Mouse (Mus musculus) heart, adult 2 months (tissue): ENCODE measurements around the gene Selenon. TPM values are rescaled to one million over a fixed set of nuclear protein-coding genes. Genes with fewer than 3 reads are reported as not detected.

ENCODE experiments used
- DNase-seq, 2 experiments: peaks; one replicate each; pipeline ENCODE4 v3.0.0; 2021
- H3K27ac ChIP-seq: fragments of 200-600 bp; 2 replicates; pipeline ENCODE4 v1.8.1; 2022
- H3K27me3 ChIP-seq: fragments of 200-500 bp; 2 replicates; pipeline ENCODE4 v1.6.1; 2012; ENCODE audit warnings: mild to moderate bottlenecking, low read length, inconsistent platforms, mixed read lengths; ENCODE audit not compliant: control insufficient read depth, insufficient read depth
- H3K36me3 ChIP-seq: fragments of 200-500 bp; 2 replicates; pipeline ENCODE4 v1.6.1; 2012; ENCODE audit warnings: low read length, inconsistent platforms; ENCODE audit not compliant: control insufficient read depth, insufficient read depth
- H3K4me1 ChIP-seq: fragments of 200-500 bp; 2 replicates; pipeline ENCODE4 v1.6.1; 2011; ENCODE audit warnings: low read length; ENCODE audit not compliant: control insufficient read depth, insufficient read depth
- H3K4me3 ChIP-seq: fragments of 200-600 bp; 2 replicates; pipeline ENCODE4 v1.8.1; 2022
- H3K79me2 ChIP-seq: fragments of 200-500 bp; replicated peaks from 2 replicates; pipeline ENCODE4 v1.6.1; 2012; ENCODE audit warnings: mild to moderate bottlenecking, inconsistent platforms, low read length, moderate library complexity, mixed read lengths; ENCODE audit not compliant: control insufficient read depth, insufficient read depth
- H3K9ac ChIP-seq: fragments of 200-500 bp; 2 replicates; pipeline ENCODE4 v1.6.1; 2012; ENCODE audit warnings: low read depth, mild to moderate bottlenecking, control low read depth, inconsistent platforms, low read length, mixed read lengths
- CTCF ChIP-seq: fragments of 200-600 bp; IDR thresholded peaks from 2 replicates; pipeline ENCODE4 v1.8.1; 2022; ENCODE audit warnings: antibody characterized with exemption, mild to moderate bottlenecking, moderate library complexity
- EP300 ChIP-seq: fragments of 200-500 bp; IDR thresholded peaks from 2 replicates; pipeline ENCODE4 v1.6.1; 2011; ENCODE audit warnings: low read depth, low read length, control low read depth; ENCODE audit not compliant: insufficient read depth
- POLR2A ChIP-seq: fragments of 200-500 bp; IDR thresholded peaks from 2 replicates; pipeline ENCODE4 v1.6.1; 2011; ENCODE audit warnings: mild to moderate bottlenecking, low read depth, low read length, control low read depth; ENCODE audit not compliant: insufficient read depth
- WGBS: fragments of 180-500 bp; shearing (Covaris S2); methylation state at CpG from one replicate; pipeline ENCODE4 v1.1.7; 2018; 5-methylcytosine and 5-hydroxymethylcytosine counted together
- intact Hi-C: fragments of 180-260 bp; cut with DNase I; formaldehyde crosslinking; loops from one replicate; pipeline ENCODE4 v1.15.1; 2025
- polyA plus RNA-seq: library from polyadenylated mRNA; depleted of rRNA; stranded (reverse); fragments of >200 nt; gene quantifications from 2 replicates; pipeline ENCODE4 v1.2.3, GENCODE M21; 2012
- total RNA-seq, 2 experiments: library from RNA; stranded (reverse); gene quantifications; 2 replicates each; pipeline ENCODE4 v1.2.3; 2021

Selenon gene
- total and polyA plus RNA-seq, 3 experiments, result 18.6 to 22.5 (median 19.9) TPM

DNA sequence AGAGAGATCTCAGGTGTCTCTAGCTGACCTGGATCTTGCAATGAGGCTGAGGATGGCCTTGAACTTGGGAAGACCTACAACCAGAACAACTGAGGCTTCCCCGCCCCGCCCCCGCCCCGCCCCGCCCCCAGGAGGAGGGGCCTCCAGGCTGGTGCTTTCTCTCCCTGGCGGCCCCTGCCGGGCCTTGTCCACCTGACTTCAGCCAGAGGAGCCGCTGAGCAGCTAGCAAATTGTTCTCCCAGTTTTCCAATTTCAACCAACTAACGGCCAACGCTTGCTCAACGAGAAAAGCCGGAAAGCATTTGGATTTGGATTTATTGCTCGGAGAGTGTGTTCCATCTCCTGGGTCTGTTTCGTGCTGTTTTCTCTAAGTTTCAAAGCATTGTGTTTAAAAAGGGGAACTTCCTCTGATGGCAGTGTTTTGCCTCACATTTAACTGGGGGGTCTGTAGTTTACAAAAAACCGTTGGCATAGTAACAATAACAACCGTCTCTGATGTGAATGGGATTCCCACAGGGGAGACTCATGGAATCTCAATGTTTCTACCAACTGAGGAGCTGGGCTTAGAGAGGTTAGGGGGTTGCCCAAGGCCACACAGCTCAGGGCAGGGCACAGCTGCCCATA, 5.8 kb upstream of the Selenon start:
- 28% methylated on average over 16 of the region's 16 CpGs for WGBS

DNA sequence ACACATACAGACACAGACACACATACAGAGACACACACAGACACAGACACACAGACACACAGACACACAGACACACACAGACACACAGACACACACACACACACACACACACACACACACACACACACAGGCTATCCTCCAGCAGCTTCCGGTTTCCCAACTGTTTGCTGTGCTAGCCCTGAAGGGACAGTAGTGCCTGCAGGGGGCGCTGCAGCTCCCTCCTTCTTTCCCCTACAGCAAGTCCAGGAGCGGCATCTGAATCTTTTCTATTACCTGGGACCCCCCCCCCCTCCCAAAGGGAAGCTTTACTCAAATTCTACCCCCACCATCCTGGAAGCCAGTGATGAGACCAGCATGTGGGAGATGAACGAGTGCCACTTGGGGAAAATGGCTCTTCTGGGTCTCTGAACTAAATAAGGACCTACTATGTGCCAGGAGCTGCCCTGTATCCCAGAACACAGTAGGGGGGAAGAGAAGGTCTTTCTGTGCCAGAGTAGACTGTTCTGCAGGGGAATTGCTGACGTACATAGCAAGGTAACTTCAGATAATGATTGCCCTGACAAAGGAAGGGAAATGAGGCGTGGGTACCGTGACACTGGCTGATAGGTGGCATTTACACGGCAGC, 4.1 kb upstream of the Selenon start:
- 69% methylated on average over 8 of the region's 8 CpGs for whole genome bisulfite sequencing
- no peak for DNase-seq
- H3K79me2 ChIP-seq, result no peaks in the 10 kb centered on the region
- H3K36me3 ChIP-seq, result no peaks in the 10 kb centered on the region
- intact Hi-C loops, result no loop called here
- H3K27me3 ChIP-seq, result no peaks in the 10 kb centered on the region
- H3K27ac ChIP-seq, result no peak overlapping the region
- no peak overlapping the region for H3K4me3 ChIP-seq
- no peak overlapping the region for H3K9ac ChIP-seq
- peak; percentile 54 for TF ChIP-seq CTCF
- TF ChIP-seq EP300, result no peak
- no peak for TF ChIP-seq POLR2A
- H3K4me1 ChIP-seq, result peaks cover 5% of the 10 kb centered on the region

More for the DNA sequence above, 5.8 kb upstream of the Selenon start:
- no peak overlapping the region for H3K4me3 ChIP-seq
- TF ChIP-seq CTCF (no peak), POLR2A (no peak), EP300 (no peak)
- H3K4me1 ChIP-seq, result peaks cover 4% of the 10 kb centered on the region
- H3K36me3 ChIP-seq, result no peaks in the 10 kb centered on the region
- no peak overlapping the region for H3K9ac ChIP-seq
- no peaks in the 10 kb centered on the region for H3K79me2 ChIP-seq
- intact Hi-C loops, result no loop called here
- DNase-seq, result peak in 1 of 2 experiments; percentile 53
- H3K27ac ChIP-seq, result peak overlapping the region; percentile 26
- H3K27me3 ChIP-seq, result no peaks in the 10 kb centered on the region

DNA sequence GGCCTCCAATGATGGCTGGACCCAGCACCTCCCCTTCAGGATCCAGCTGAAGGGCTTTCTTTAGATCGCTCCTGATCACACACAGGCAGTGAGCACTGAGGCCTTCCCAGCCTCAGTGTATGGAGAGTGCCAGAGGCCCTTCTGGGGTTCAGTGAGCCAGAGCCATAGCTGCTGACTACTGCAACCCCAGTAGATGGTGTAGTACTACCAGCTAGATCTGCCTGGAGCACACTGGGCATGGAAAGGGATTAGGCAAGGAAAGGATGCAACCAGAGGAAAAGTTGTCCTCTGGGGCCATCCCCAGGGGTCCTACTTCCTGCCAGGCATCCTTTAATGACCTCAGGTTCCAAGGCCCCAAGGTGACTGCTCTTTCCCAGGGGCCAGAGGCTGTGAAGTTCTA, 1.7 kb upstream of the Selenon start:
- Histone ChIP-seq H3K79me2 (no peaks in the 10 kb centered on the region), H3K27me3 (no peaks in the 10 kb centered on the region), H3K27ac (no peak overlapping the region), H3K9ac (no peak overlapping the region), H3K36me3 (no peaks in the 10 kb centered on the region), H3K4me3 (no peak overlapping the region), H3K4me1 (peaks cover 6% of the 10 kb centered on the region)
- intact Hi-C loops, result no loop called here
- TF ChIP-seq POLR2A (no peak), CTCF (peak; percentile 51), EP300 (no peak)
- no peak for DNase-seq
- 83% methylated on average over 1 of the region's 1 CpGs for WGBS

DNA sequence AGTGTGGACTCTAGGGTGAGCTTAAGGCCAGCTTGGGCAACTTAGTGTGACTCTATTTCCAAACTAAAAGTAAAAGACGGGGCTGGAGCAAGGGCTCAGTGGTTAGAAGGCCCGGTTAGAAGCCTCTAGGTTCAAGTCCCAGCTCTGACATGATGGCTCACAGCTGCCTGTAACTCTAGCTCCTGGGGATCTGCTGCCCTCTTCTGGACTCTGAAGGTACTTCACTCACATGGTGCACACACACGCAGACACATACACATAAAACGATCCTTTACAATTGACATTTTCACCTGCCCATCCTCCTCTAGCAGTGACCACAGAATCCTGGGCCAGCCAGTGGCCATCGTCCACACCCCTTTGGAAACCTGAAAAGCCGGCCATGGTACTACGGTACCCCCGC, 2.1 kb downstream of the Selenon start:
- WGBS, result 97% methylated on average over 8 of the region's 8 CpGs
- H3K36me3 ChIP-seq, result no peaks in the 10 kb centered on the region
- intact Hi-C loops, result loop anchor here (10.0 kb wide), 1 partner anchor 335 kb away; no protein-coding TSS in a partner anchor
- no peak overlapping the region for H3K4me3 ChIP-seq
- no peak overlapping the region for H3K9ac ChIP-seq
- H3K27ac ChIP-seq, result no peak overlapping the region
- H3K79me2 ChIP-seq, result no peaks in the 10 kb centered on the region
- H3K27me3 ChIP-seq, result no peaks in the 10 kb centered on the region
- peaks cover 10% of the 10 kb centered on the region for H3K4me1 ChIP-seq
- no peak for TF ChIP-seq POLR2A
- TF ChIP-seq EP300, result no peak
- peak; percentile 49 for TF ChIP-seq CTCF
- DNase-seq, result no peak

DNA sequence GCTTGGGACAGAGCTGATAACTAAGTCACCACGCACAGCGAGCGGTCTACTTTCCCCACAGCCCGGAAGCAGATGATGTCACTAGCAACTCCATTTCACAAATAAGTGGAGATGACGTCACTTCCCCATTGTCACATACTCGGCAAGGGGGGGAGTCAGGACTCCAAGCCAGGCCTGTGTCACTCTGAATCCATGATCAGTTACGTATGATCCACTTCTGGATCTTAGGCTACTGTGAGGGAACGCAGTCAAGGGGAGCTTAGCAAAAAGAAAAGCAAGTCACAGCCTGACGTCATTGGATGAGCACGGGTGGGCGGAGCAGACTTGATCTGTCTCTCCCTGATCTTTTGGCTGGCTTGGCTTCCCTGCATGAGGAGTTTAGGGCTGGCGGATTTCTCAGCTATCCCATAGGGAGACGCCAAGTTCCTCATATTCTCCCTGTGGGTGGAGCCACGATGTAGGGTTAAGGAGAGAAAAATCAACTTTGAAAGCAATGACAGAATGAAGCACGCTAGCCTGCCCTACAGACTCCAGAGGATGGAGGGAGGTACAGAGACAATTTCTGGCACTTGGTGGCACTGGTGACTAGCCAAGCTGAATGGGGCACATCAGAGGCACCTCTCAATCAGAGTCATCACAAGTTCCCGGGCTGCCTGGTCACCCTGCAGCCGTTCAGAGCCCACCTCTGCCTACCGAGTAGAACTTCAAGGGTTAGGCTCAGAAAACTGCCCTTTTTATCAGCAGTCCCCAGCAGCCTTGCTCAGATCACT, 3.6 kb downstream of the Selenon start:
- no peak overlapping the region for H3K9ac ChIP-seq
- no peak for TF ChIP-seq POLR2A
- TF ChIP-seq EP300, result no peak
- no peak overlapping the region for H3K27ac ChIP-seq
- H3K4me1 ChIP-seq, result peaks cover 10% of the 10 kb centered on the region
- no peaks in the 10 kb centered on the region for H3K27me3 ChIP-seq
- intact Hi-C loops, result loop anchor here (10.0 kb wide), 1 partner anchor 336 kb away; no protein-coding TSS in a partner anchor
- no peak overlapping the region for H3K4me3 ChIP-seq
- H3K79me2 ChIP-seq, result no peaks in the 10 kb centered on the region
- peak; percentile 41 to 51 for DNase-seq
- WGBS, result 37% methylated on average over 18 of the region's 18 CpGs
- no peaks in the 10 kb centered on the region for H3K36me3 ChIP-seq
